Mouse (Mus musculus) Patski (cell line): ENCODE measurements at regions not wholly inside any gene's neighbourhood (a gene's known extent, or its start where the extent isn't known, plus 50 kb on each side); places are given as distances from the start of the nearest gene placed in this dataset.

ENCODE experiments used
- ATAC-seq: fragments of 100-300 bp; one replicate; pipeline ENCODE4 v1.8.0; 2021
- CTCF ChIA-PET: fragments of 350-600 bp; sonication (Branson Sonifier 250); formaldehyde crosslinking; loops from one replicate; lab custom pipeline; 2022; ENCODE audit warnings: inconsistent platforms; lab: Charles Lee
- POLR2A ChIA-PET: fragments of 350-600 bp; sonication (Branson Sonifier 250); formaldehyde crosslinking; loops from one replicate; lab custom pipeline; 2022; ENCODE audit warnings: antibody characterized with exemption, inconsistent platforms; lab: Charles Lee
- DNase-seq: peaks from one replicate; pipeline ENCODE4 v3.0.0-alpha.2; 2011; ENCODE audit warnings: low read depth, low spot score
- H3K27me3 ChIP-seq: fragments of 371-371 bp; one replicate; pipeline ENCODE4 v1.5.1; 2021
- CTCF ChIP-seq: fragments of 100-300 bp; IDR thresholded peaks from one replicate; pipeline ENCODE4 v1.5.1; 2021
- in situ Hi-C: fragments of 300-500 bp; cut with MboI; formaldehyde crosslinking; loops from 3 replicates; pipeline ENCODE4 v1.11.1; 2018; ENCODE audit warnings: low pct_unique_long_range_greater_than_20kb, mixed read lengths

DNA sequence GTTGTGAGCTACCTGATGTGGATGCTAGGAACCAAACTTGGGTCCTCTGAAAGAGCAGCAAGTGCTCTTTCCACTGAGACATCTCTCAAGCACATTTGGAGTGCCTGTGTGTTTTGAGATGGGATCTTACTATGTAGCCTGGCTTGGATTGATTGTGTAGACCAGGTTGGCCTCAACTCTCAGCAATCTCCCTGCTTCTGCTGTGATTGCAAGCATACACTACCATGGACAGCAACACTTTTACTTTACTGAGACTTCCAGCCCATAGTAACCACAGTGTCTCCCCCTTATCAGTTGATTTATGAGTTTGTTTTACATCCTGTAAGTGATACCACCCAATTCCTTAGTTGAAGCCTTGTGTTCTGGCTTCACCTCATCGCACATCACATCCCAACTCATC lies 123.8 kb downstream of the Fam161a start:
- ChIA-PET CTCF (no interaction called here), POLR2A (no interaction called here)
- no peak for DNase-seq
- peaks cover 38% of the 10 kb centered on the region for H3K27me3 ChIP-seq
- no peak for ATAC-seq
- in situ Hi-C loops = no loop called here
- TF ChIP-seq CTCF = no peak

DNA sequence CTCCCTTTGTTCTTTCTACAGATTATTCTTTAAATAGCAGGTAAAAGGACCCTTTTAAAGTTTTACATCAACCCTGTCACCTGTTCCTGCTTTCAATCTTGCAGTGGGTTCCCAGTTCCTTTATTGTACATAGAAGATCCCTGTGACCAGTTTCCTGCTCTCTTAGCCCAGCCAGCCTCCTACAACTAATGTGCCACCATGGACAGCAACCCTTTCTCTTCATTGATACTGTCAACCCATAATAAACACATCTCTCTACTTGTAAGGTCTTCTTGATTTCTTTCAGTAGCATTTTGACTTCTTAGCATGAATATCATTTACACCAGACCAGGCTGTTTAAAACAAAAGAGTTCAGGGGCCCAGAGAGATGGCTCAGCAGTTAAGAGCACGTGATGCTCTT lies 124.2 kb upstream of the Xpo1 start:
- POLR2A ChIA-PET = no interaction called here
- peaks cover 38% of the 10 kb centered on the region for H3K27me3 ChIP-seq
- in situ Hi-C loops = no loop called here
- ATAC-seq (no peak), DNase-seq (no peak)
- CTCF ChIA-PET = no interaction called here
- no peak for TF ChIP-seq CTCF

DNA sequence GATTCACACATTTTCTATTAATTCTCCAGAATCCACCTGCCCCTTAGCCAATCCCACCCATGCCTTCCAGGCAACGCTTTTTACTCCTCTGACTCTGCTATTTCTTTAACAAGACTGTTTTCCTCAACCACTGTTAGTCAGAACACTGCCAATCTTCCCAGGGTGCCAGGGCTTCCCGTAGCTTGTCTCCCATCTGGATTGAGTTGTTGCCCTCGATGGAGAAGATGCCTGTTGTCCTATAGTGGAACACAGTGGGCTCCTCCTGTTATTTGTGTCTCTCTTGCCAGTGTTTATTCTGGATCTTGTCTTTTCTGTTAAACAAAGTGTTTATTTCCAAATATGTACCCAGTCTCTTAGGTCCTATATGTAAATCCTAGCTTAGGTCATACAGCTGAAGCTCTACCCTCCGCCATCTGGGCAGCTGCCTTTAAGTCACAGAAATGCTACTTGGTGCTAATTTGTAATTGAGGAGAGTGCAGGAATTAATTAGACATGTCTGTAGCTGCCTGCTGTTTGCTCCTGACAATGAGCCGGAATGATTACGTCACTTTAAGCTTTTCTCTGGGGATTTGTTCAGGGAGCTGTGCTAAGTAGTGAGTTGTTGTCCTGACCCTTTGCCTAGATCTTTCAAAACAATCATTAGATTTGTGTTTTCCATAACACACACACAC lies 115.3 kb upstream of the Xpo1 start:
- CTCF ChIA-PET = interaction anchor here (0.8 to 1.2 kb wide), 2 partner anchors 9 to 23 kb away, joined by 3 to 6 read pairs; no protein-coding TSS in a partner anchor
- ATAC-seq (no peak), DNase-seq (no peak)
- POLR2A ChIA-PET = no interaction called here
- in situ Hi-C loops = no loop called here
- peaks cover 35% of the 10 kb centered on the region for H3K27me3 ChIP-seq
- no peak for TF ChIP-seq CTCF

DNA sequence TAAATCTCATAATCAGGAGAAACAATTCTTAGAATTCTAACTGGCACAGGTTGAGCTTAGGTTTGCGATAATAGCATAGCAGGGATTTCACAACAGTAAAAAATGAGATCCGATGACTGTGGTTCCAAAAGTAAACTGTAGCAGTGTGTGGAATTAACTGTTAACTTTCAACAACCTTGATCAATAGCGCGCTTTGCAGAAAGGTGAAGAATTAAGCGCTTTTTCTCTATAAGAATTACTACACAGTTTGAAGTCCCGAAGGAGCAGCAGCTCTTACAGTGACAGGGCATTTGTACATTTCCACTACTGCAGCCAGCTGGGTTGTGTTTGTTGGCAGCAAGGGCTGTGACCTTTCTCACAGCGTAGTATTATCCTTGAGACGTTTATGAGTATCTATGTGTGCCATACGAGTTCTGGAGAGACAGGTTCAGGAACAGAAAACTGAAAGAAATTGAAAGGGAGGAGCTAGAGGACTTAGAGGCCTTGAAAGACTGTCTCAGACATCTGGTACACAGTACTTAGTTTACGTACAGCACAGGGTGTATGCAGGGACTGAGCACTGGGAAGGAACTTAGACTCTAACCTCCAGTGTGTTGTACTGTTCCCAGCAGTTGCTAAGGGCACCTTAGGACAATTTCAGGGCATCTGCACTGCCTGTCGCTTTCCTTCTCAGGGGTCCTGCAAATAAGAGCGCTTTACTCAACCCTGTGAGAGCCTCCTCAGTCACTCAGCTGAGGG lies 114.6 kb upstream of the Xpo1 start:
- in situ Hi-C loops = no loop called here
- CTCF ChIA-PET = interaction anchor here (0.8 to 1.2 kb wide), 2 partner anchors 9 to 24 kb away, joined by 3 to 6 read pairs; no protein-coding TSS in a partner anchor
- H3K27me3 ChIP-seq = peaks cover 28% of the 10 kb centered on the region
- TF ChIP-seq CTCF = no peak
- POLR2A ChIA-PET = interaction anchor here (0.6 kb wide), 1 partner anchor 26 kb away, joined by 3 read pairs; no protein-coding TSS in a partner anchor
- DNase-seq (no peak), ATAC-seq (no peak)

DNA sequence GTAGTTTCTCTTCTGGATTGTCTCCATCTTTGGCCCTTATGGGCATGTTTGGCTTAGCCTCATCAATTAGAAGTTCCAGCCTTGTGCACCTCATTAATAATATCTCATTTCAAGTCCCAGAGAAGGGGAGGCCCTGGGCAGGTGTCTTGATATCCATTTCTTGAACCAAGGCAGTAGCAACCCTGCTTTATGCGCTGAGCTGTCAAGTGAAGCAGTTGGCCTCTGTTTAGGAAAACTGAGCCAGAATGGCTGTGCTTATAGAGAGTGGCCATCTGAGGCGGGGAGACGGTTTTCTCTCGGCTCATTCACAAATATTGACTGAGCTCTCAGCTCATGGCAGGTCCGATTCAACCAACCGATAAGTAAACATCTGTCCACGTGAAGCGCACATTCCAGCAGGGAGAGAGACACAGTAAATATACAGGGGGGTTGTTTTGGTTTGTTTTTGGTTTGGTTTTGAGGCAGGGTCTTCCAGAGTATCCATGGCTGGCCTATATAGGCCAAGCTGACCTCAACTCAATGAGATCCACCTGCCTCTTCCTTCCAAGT lies 107.7 kb upstream of the Xpo1 start:
- ATAC-seq (no peak), DNase-seq (no peak)
- H3K27me3 ChIP-seq = peaks cover 17% of the 10 kb centered on the region
- ChIA-PET POLR2A (no interaction called here), CTCF (interaction anchor here (1.1 to 1.6 kb wide), 4 partner anchors 13 to 125 kb away, joined by 3 to 5 read pairs (median 4); no protein-coding TSS in a partner anchor)
- in situ Hi-C loops = no loop called here
- no peak for TF ChIP-seq CTCF

DNA sequence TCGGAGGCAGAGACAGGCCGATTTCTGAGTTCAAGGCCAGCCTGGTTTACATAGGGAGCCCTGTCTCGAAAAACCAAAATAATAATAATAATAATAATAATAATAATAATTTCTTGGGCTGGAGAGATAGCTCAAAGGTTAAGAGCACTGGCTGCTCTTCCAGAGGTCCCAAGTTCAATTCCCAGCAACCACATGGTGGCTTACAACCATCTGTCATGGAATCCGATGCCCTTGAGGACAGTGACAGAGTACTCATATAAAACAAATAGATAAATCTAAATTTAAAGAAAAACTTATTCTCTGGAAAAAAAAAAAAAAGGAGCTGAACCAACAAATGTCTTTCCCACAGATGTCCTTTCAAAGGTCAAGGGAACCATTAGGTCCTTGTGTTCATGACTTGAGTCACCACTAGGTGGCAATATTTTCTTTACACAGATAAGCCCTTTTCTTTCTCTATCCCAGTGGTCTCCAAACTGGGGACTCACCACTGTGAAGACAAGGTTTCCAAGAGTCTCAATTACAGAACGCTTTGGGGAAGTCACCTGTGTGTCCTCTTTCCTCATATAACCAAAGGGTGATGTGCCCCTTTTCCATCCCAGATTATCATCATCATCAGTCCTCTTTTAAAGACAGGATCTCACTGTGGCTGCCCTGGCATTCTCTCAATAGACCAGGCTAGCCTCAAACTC lies 106.1 kb upstream of the Xpo1 start:
- in situ Hi-C loops = loop anchor here (5.0 kb wide), 1 partner anchor 123 kb away; no protein-coding TSS in a partner anchor
- ATAC-seq (no peak), DNase-seq (no peak)
- CTCF ChIA-PET = interaction anchor here (1.2 to 1.6 kb wide), 6 partner anchors 9 to 121 kb away, joined by 3 to 6 read pairs (median 4); no protein-coding TSS in a partner anchor
- POLR2A ChIA-PET = no interaction called here
- peak; percentile 63 for TF ChIP-seq CTCF
- H3K27me3 ChIP-seq = peaks cover 8% of the 10 kb centered on the region

DNA sequence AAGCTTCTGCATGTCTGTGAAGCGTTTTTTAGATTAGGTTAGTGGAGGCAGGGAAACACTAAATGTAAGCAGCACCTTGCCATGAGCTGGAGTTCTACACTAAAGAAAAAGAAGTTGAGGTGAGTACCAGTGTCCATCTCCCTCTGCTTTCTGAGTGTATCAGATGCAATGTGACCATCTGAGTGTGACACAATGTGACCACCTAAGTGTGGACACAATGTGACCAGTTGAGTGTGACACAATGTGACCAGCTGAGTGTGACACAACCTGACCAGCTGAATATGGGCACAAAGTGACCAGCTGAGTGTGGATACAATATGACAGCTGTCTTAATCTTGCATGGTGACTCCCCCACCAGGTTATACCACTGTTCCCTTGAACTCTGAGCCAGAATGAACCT lies 101.0 kb upstream of the Xpo1 start:
- no peak for DNase-seq
- H3K27me3 ChIP-seq = peaks cover 33% of the 10 kb centered on the region
- POLR2A ChIA-PET = interaction anchor here (0.6 kb wide), 1 partner anchor 101 kb away, joined by 4 read pairs; no protein-coding TSS in a partner anchor
- no peak for TF ChIP-seq CTCF
- ATAC-seq = no peak
- CTCF ChIA-PET = no interaction called here
- in situ Hi-C loops = loop anchor here (5.0 kb wide), 1 partner anchor 117 kb away; no protein-coding TSS in a partner anchor

DNA sequence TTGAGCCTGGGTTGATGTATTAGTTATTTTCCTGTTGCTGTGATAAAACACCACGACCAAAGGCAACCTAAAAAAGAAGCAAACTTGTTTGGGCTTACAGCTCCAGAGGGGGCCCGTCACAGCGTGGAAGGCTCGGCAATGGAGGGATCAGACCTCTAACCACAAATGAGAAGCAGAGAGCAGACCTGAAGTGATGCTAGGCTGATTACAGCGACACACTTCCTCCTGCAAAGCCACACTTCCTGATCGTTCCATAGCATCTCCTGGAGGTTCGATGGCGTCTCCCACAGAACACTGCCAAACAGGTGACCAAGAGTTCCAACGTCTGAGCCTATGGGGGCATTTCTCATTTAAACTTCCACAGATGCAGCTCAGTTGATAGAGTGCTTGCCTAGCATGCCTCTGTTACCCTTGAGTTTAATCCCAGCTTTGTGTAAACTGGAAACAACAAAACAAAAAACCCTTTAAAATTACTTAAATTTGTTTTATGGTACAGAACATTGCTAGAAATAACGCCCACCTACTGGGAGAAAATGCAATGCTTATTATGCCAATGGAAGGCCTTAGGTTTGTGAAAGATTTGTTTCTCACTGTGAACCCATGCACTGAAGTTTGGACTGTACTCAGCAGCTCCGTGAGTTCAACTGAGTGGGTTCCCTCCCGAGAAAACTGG lies 87.2 kb upstream of the Xpo1 start:
- in situ Hi-C loops = no loop called here
- ChIA-PET POLR2A (no interaction called here), CTCF (interaction anchor here (1.8 kb wide), 1 partner anchor 9 kb away, joined by 3 read pairs; no protein-coding TSS in a partner anchor)
- ATAC-seq (no peak), DNase-seq (no peak)
- no peak for TF ChIP-seq CTCF
- peaks cover 25% of the 10 kb centered on the region for H3K27me3 ChIP-seq

DNA sequence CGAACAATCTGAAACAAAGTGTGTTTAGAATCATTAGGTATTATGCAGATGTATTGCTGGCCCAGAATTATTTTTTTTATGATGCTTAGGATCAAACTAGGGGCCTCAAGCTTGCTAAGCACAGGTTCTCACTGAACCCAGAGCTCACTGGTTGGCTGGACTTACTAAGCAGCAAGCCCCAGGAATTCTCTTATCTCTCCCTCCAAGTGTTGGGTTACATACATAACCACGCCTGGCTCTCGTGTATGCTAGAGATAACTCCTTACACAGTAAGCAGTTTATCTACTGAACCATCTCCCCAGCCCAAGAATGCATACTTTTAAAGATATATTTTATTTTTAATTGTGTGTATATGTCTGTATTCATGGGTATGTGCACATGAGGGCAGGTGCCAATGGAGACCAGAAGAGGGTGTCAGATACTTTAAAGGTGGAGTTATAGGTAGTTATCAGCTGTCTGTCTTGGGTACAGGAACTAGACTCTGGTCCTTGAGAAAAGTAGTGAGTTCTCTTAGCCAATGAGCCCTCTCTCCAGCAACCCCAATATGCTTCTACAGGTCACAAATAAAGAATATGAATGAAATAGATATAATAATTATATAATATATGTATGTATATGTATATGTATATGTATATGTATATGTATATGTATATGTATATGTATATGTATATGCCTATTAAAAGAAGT lies 86.0 kb upstream of the Xpo1 start:
- in situ Hi-C loops = no loop called here
- peaks cover 34% of the 10 kb centered on the region for H3K27me3 ChIP-seq
- POLR2A ChIA-PET = no interaction called here
- no peak for ATAC-seq
- no peak for TF ChIP-seq CTCF
- DNase-seq = no peak
- CTCF ChIA-PET = interaction anchor here (1.8 kb wide), 1 partner anchor 8 kb away, joined by 3 read pairs; no protein-coding TSS in a partner anchor
